Mouse (Mus musculus) limb, embryonic 13.5 days (tissue): Measurements from ENCODE around the gene H2afv. TPM values are rescaled to one million over a fixed set of nuclear protein-coding genes. Genes with fewer than 3 reads are reported as not detected.
A peak's percentile ranks its signal among the peaks of the same experiment; 100 is the strongest.

Experiments used
- ATAC-seq: fragments of 200-750 bp; cut with Nextera tagmentation; 2 replicates; pipeline ENCODE4 v1.8.0; 2017; ENCODE audit warnings: low read depth, moderate number of reproducible peaks, moderate TSS enrichment; ENCODE audit not compliant: low FRiP score
- H3K27ac ChIP-seq: fragments of 300-500 bp; sonication (generic); 2 replicates; pipeline ENCODE4 v1.5.1; 2015; ENCODE audit warnings: inconsistent platforms, mild to moderate bottlenecking, moderate library complexity
- H3K27me3 ChIP-seq: fragments of 300-500 bp; sonication (generic); 2 replicates; pipeline ENCODE4 v1.6.1; 2015; ENCODE audit warnings: mild to moderate bottlenecking, inconsistent platforms
- H3K36me3 ChIP-seq: fragments of 300-500 bp; sonication (generic); 2 replicates; pipeline ENCODE4 v1.6.1; 2015; ENCODE audit warnings: inconsistent platforms, mild to moderate bottlenecking, moderate library complexity
- H3K4me1 ChIP-seq: fragments of 300-500 bp; sonication (generic); 2 replicates; pipeline ENCODE4 v1.6.1; 2015; ENCODE audit warnings: inconsistent platforms
- H3K4me2 ChIP-seq: fragments of 300-500 bp; sonication (generic); replicated peaks from 2 replicates; pipeline ENCODE4 v1.6.1; 2015; ENCODE audit warnings: inconsistent platforms, mild to moderate bottlenecking, moderate library complexity
- H3K4me3 ChIP-seq: fragments of 300-500 bp; sonication (generic); 2 replicates; pipeline ENCODE4 v1.5.1; 2015; ENCODE audit warnings: moderate library complexity, mild to moderate bottlenecking, inconsistent platforms
- H3K9ac ChIP-seq: fragments of 300-500 bp; sonication (generic); 2 replicates; pipeline ENCODE4 v1.6.1; 2015; ENCODE audit warnings: mild to moderate bottlenecking, inconsistent platforms
- H3K9me3 ChIP-seq: fragments of 300-500 bp; sonication (generic); 2 replicates; pipeline ENCODE4 v1.6.1; 2016; ENCODE audit warnings: inconsistent platforms
- whole genome bisulfite sequencing: fragments of 180-500 bp; shearing (Covaris S2); methylation state at CpG from one replicate; pipeline ENCODE4 v1.1.7; 2015; 5-methylcytosine and 5-hydroxymethylcytosine counted together
- polyA plus RNA-seq: library from polyadenylated mRNA; unstranded; fragments of >200 nt; fragmentation: Nextera tagmentation; extraction: Ambion mirVana; gene quantifications from 2 replicates; pipeline ENCODE4 v1.2.1, GENCODE M21; 2015

H2afv gene
- polyA plus RNA-seq, 1 experiment from 2014 or later = 657 TPM

DNA sequence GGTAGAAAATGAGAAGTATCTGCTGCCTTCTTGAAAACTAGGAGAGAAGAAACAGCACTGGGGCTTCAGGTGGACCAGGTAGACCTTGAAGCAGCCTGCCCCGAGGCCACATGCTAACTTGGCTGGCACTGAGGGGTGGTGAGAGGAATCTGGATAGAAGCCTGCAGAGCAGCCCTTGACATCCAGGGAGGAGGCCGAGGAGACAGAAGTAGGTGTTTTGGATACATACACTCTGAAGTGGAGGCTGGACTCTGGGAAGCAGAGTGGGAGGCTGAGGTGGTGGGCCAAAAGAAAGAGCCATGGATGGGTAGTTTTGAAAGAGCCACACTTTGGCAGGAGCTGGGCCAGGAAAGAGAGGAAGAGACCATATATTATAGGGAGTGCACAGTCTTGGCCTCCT is 35.0 kb upstream of the H2afv start:
- H3K27ac ChIP-seq = no peak overlapping the region
- no peak overlapping the region for H3K4me2 ChIP-seq
- no peak overlapping the region for H3K4me3 ChIP-seq
- no peaks in the 10 kb centered on the region for H3K9me3 ChIP-seq
- no peak overlapping the region for H3K9ac ChIP-seq
- ATAC-seq = no peak
- peaks cover 3% of the 10 kb centered on the region for H3K4me1 ChIP-seq
- H3K36me3 ChIP-seq = no peaks in the 10 kb centered on the region
- 78% methylated on average over 2 of the region's 2 CpGs for WGBS
- no peaks in the 10 kb centered on the region for H3K27me3 ChIP-seq

DNA sequence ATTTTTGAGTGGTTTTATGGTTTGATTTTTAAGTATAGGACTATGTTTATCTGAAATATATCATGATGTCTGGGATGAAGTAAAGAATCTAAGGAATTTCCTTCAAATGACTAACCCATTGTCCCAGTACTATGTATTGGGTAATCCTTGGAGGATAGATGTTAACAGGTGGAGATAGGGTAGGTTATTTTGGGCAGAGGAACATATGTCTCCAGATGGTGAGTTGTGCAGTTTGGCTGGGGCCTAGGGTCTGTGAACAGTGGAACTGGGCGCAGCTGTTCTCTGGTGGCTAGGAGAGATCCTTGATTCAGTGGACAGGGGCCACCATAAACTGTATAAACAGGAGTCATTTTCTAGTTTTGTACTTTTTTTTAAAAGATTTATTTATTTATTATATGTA is 33.1 kb upstream of the H2afv start:
- Histone ChIP-seq H3K27ac (no peak overlapping the region), H3K4me1 (peaks cover 18% of the 10 kb centered on the region), H3K9ac (no peak overlapping the region), H3K4me3 (no peak overlapping the region), H3K36me3 (no peaks in the 10 kb centered on the region), H3K27me3 (no peaks in the 10 kb centered on the region), H3K9me3 (no peaks in the 10 kb centered on the region), H3K4me2 (no peak overlapping the region)
- no peak for ATAC-seq
- WGBS = 90% methylated on average over 1 of the region's 1 CpGs

DNA sequence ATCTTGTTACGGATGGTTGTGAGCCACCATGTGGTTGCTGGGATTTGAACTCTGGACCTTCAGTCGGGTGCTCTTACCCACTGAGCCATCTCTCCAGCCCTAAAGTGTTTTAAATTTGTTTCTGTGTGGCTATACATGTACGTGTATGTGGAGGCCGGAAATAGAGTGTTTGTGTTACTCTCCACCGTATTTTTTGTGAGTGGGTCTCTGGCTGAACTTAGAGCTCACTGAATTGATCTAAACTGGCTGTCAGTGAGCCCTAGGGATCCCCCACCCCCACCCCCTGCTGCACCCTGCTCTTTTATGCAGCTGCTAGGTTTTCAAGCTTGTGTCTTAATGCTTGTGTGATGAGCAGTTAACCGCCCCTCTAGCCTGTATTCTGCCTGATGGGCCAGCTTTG is 32.6 kb upstream of the H2afv start:
- no peaks in the 10 kb centered on the region for H3K36me3 ChIP-seq
- H3K4me3 ChIP-seq = no peak overlapping the region
- no peaks in the 10 kb centered on the region for H3K9me3 ChIP-seq
- no peaks in the 10 kb centered on the region for H3K27me3 ChIP-seq
- 82% methylated on average over 6 of the region's 6 CpGs for WGBS
- no peak for ATAC-seq
- no peak overlapping the region; the same call in none of the 2 replicates for H3K4me2 ChIP-seq
- H3K9ac ChIP-seq = no peak overlapping the region
- peaks cover 22% of the 10 kb centered on the region for H3K4me1 ChIP-seq
- H3K27ac ChIP-seq = no peak overlapping the region

DNA sequence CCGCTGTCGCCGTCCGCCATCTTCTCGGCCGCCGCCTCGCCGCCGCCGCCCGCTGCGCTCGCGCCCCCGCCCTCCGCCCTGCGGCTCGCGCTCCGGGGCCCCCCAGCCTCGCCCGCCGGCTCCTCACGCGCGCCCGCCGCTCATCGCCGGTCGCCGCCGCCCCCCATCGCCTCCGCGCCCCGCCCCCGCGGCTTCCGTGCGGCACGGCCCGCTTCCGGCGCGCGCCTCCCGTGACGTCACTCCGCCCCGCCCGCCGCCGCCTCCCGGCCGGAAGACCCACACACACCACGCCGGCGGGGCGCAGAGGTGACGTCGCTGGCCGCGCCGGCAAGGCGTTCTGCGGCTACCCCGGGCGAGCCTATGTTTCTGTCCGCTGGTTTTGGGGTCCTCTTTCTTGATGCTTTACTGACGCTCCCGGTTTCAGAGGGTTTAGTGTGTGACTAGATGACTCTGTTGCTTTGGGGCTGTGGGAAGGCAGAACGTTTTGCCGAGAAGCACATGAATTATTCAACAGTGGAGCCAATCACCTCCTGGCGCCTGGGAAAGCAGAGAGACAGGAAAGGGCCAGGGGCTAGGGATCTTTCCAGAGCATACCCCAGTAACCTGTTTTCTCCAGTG is 31.7 kb upstream of the H2afv start, which contains the start of gene Purb:
Gene Purb, minus strand, starts transcription at position 51 of the 618 bp plus-strand sequence.
- Histone ChIP-seq H3K4me1 (peaks cover 29% of the 10 kb centered on the region), H3K27ac (peak within 1 kb of the TSS; percentile 97), H3K4me2 (peak within 1 kb of the TSS; percentile 78), H3K9me3 (no peaks in the 10 kb centered on the region), H3K4me3 (peak within 1 kb of the TSS; percentile 98), H3K27me3 (no peaks in the 10 kb centered on the region), H3K36me3 (peaks cover 3% of the 10 kb centered on the region; the same call in 1 of the 2 replicates), H3K9ac (peak within 1 kb of the TSS; percentile 98)
- ATAC-seq = peak; percentile 93
- 0% methylated on average over 46 of the region's 76 CpGs for WGBS

DNA sequence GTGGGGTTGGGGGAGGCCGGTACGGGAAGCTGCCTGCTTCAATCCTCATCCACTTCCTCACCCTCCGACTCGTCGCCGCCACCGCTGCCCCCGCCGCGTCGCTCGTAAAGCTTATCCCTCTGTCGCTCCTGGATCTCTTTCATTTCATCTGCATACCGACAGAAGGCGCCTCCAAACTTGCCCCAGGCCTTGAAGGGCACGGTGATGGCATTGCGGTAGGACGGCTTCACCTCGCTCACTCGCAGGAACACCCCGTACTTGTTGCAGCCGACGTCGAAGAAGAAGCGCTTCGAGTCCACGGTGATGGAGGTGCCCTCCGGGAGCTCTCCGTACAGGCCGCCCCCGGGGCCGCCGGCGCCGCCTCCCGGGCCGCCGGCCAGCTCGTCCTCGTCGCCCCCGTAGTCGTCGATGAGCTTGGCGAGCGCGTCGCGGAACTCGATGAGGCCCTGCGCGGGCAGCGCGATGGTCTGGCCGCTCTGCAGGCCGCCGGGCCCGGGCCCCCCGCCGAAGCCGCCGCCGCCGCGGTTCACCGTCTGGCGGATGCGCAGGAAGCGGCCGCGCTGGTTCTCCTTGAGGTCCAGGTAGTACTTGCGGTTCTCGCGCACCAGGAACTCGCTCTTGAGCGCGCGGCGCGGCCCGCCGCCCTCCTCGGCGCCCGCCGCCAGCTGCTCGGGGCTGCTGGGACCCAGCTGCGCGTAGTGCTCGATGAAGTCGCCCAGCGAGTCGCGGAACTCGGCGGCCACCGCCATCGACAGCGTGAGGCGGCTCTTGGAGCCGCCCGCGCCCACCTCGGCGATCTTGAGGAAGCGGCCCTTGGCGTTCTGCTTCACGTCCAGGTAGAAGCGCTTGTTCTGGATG is 30.9 kb upstream of the H2afv start:
- Histone ChIP-seq H3K9ac (peak overlapping the region; percentile 98), H3K36me3 (peaks cover 5% of the 10 kb centered on the region; the same call in 1 of the 2 replicates), H3K9me3 (no peaks in the 10 kb centered on the region), H3K4me3 (peak overlapping the region; percentile 98), H3K27me3 (no peaks in the 10 kb centered on the region), H3K27ac (peak overlapping the region; percentile 97), H3K4me1 (peaks cover 38% of the 10 kb centered on the region), H3K4me2 (peak overlapping the region; percentile 78)
- under 1% methylated on average over 100 of the region's 109 CpGs for WGBS
- peak; percentile 37 for ATAC-seq

DNA sequence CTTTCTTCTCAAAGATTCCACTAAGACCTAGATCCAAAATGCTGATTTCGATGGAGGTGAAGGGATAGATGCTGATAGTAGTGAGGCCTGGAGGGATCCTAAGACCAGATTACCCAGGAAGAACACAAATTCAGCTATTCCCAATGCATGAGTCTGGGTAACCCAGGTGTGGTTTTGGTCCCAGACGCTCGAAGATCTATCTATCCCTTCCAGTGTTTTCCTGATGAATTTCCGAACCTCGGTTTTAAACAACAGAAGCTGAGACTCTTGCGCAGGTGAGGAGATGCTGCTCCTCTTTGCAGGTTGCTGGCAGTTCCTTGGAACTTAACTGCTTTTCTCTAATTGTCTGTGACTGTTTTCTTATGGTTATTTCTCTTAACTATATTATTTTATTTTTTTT is 30.1 kb upstream of the H2afv start:
- Histone ChIP-seq H3K4me2 (peak overlapping the region; percentile 78), H3K27me3 (no peaks in the 10 kb centered on the region), H3K4me1 (peaks cover 41% of the 10 kb centered on the region), H3K27ac (peak overlapping the region; percentile 97; the same call in 1 of the 2 replicates), H3K36me3 (peaks cover 5% of the 10 kb centered on the region; the same call in 1 of the 2 replicates), H3K9me3 (no peaks in the 10 kb centered on the region), H3K9ac (peak overlapping the region; percentile 98), H3K4me3 (peak overlapping the region; percentile 98)
- no peak for ATAC-seq
- WGBS = 36% methylated on average over 6 of the region's 6 CpGs

DNA sequence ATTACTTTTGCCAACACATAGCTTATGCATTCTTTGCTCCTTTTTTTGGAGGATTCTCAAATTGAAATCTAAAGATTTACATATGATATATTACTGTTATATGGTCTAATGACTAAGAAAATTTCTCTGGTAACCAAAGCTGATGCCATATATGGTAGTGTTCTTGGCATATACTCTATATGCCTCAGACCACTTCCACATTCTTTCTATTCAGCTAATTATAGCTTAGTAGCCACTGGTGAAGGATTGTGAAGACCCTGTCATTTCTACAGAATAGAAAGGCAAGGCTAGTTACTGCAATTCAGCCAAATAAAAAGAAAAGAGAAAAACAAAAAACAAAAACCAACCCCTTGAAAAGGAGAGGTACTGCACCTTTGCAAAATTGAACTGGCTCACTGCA is 27.8 kb upstream of the H2afv start:
- H3K9me3 ChIP-seq = no peaks in the 10 kb centered on the region
- H3K27me3 ChIP-seq = no peaks in the 10 kb centered on the region
- no peak overlapping the region for H3K27ac ChIP-seq
- H3K36me3 ChIP-seq = peaks cover 16% of the 10 kb centered on the region
- no peak for ATAC-seq
- H3K4me2 ChIP-seq = peak overlapping the region; percentile 71
- H3K9ac ChIP-seq = peak overlapping the region; percentile 62
- peak overlapping the region; percentile 40 for H3K4me3 ChIP-seq
- peaks cover 52% of the 10 kb centered on the region for H3K4me1 ChIP-seq

DNA sequence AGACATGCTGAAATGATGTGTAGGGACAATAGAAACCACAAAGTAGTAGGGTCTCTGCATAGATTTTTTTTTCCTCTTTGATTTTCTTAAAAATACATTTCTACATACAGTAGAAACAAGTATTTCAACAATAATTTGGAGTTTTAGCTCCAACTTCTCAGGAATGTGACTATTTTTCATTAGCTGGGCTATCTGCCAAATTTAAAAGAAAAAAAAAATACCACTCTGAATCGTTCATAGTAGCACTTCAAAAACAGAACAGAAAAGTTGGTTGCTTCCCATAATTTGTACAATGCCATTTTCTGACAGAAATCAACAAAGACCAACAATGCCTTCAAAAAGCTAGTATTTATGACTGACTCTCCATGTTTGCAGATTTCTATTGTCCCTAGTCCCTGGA is 27.2 kb upstream of the H2afv start:
- no peaks in the 10 kb centered on the region for H3K27me3 ChIP-seq
- H3K9ac ChIP-seq = peak overlapping the region; percentile 62
- 4% methylated on average over 1 of the region's 1 CpGs for WGBS
- 0 out of 2 replicates have a peak overlapping the region, but pooled peaks have one; percentile 48 for H3K27ac ChIP-seq
- peaks cover 52% of the 10 kb centered on the region for H3K4me1 ChIP-seq
- no peaks in the 10 kb centered on the region for H3K9me3 ChIP-seq
- H3K36me3 ChIP-seq = peaks cover 22% of the 10 kb centered on the region
- no peak for ATAC-seq
- peak overlapping the region; percentile 71 for H3K4me2 ChIP-seq
- H3K4me3 ChIP-seq = peak overlapping the region; percentile 40

DNA sequence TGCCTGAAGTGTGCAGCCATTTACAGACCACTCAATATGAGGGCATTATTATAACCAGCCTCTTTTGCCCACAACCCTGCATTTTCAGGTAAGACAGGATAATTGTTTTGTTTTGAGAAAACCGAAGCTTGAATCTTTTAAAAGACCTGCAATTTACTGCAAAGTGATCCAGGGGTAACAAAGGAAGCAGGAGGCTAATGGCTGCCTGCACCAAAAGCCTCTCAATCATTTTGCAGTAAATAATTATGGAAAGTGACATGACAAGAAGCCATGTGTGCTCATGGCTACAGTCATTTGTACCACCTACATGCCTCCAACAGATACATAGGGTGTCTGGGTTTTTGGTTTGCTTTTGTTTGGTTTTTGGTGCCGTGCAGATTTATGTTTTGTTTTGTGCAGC is 26.8 kb upstream of the H2afv start:
- H3K27ac ChIP-seq = no peak overlapping the region
- H3K9me3 ChIP-seq = no peaks in the 10 kb centered on the region
- 66% methylated on average over 2 of the region's 2 CpGs for WGBS
- H3K36me3 ChIP-seq = peaks cover 26% of the 10 kb centered on the region
- H3K4me1 ChIP-seq = peaks cover 52% of the 10 kb centered on the region
- peak overlapping the region; percentile 71 for H3K4me2 ChIP-seq
- peak overlapping the region; percentile 51; the same call in 1 of the 2 replicates for H3K9ac ChIP-seq
- no peak for ATAC-seq
- H3K27me3 ChIP-seq = no peaks in the 10 kb centered on the region
- H3K4me3 ChIP-seq = peak overlapping the region; percentile 40

DNA sequence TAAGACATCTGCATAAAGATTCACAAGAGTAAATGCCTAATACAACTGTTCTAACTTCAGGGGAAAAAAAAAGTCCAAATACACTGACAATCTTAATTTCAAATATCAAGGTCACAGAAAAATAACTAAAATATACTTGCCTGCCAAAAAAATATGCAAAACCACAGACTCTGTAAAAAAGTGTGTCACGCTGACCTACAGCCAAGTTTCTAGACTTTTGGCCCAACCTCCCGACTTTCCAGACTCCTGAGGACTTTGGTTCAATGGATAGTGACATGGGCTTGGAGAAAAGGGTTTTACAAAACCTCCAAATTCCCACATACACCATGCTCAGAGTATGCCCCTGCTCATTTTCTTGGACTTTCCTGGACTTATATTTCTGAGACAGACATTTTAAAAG is 24.3 kb upstream of the H2afv start:
- Histone ChIP-seq H3K4me1 (peaks cover 42% of the 10 kb centered on the region), H3K4me2 (peak overlapping the region; percentile 21; the same call in 1 of the 2 replicates)

DNA sequence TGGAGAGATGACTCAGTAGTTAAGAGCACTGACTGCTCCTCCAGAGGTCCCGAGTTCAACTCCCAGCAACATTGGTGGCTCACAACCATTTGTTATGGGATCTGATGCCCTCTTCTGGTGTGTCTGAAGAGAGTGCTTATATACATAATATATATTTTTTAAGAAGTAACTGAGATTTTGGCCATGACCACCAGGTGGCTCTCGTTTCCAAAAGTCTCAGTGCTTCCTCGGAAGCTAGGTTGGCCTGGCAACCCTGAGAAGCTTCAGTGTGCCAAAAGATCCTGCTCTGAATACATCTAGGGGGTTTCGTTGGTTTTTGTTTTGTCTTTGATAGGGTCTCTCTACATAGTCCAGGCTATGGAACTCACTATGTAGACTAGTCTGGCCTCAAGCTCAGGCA is 20.9 kb upstream of the H2afv start:
- peaks cover 14% of the 10 kb centered on the region for H3K4me1 ChIP-seq
- 37% methylated on average over 4 of the region's 4 CpGs for WGBS
- no peak overlapping the region for H3K9ac ChIP-seq
- H3K27me3 ChIP-seq = no peaks in the 10 kb centered on the region
- H3K27ac ChIP-seq = no peak overlapping the region
- peaks cover 33% of the 10 kb centered on the region for H3K36me3 ChIP-seq
- H3K9me3 ChIP-seq = no peaks in the 10 kb centered on the region
- 0 out of 2 replicates have a peak, but pooled peaks have one; percentile 19 for ATAC-seq
- H3K4me3 ChIP-seq = no peak overlapping the region
- no peak overlapping the region for H3K4me2 ChIP-seq

More for the DNA sequence above, 24.3 kb upstream of the H2afv start:
- no peak overlapping the region for H3K27ac ChIP-seq
- no peak for ATAC-seq
- WGBS = 79% methylated on average over 2 of the region's 2 CpGs
- H3K4me3 ChIP-seq = no peak overlapping the region
- peaks cover 38% of the 10 kb centered on the region for H3K36me3 ChIP-seq
- no peak overlapping the region; the same call in 1 of the 2 replicates for H3K9ac ChIP-seq
- H3K9me3 ChIP-seq = no peaks in the 10 kb centered on the region
- no peaks in the 10 kb centered on the region for H3K27me3 ChIP-seq

DNA sequence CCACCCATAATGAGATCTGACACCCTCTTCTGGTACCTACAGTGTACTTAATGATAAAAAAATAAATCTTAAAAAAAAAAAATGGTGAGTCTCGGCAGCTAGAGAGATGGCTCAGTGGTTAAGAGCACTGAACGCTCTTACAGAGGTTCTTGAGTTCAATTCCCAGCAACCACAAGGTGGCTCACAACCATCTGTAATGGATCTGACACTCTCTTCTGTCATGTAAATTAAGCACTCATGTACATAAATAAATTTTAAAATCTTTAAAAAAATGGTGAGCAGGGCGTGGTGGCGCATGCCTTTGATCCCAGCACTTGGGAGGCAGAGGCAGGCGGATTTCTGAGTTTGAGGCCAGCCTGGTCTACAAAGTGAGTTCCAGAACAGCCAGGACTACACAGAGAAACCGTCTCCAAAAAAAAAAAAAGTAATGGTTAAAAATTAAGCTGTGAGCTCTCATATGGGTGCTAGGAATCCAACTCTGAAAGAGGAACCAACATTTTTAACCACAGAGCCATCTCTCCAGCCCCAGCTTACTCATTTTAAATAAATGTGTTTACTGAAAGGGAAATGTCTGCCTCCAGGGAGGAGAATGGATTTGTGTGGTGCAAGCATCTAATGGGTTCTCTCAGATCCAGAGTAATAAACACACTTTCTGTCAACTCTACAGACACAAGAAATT is 19.1 kb upstream of the H2afv start:
- no peak for ATAC-seq
- Histone ChIP-seq H3K9ac (no peak overlapping the region), H3K4me3 (no peak overlapping the region), H3K4me1 (peaks cover 3% of the 10 kb centered on the region; the same call in 1 of the 2 replicates), H3K4me2 (no peak overlapping the region), H3K27me3 (no peaks in the 10 kb centered on the region), H3K27ac (no peak overlapping the region), H3K9me3 (no peaks in the 10 kb centered on the region), H3K36me3 (peaks cover 33% of the 10 kb centered on the region)
- 93% methylated on average over 6 of the region's 6 CpGs for WGBS
